Mouse (Mus musculus) hindlimb bud, embryonic 11.5 days (tissue): ENCODE measurements around the gene Dido1.
"Not testable (repeated sequence)": the region's sequence is repeated elsewhere in the genome, so short reads cannot be mapped to it uniquely, and the experiment has no call there.

Experiments
- DNase-seq: peaks from one replicate; pipeline ENCODE4 v3.0.0-alpha.2; 2012; ENCODE audit warnings: low read depth, low spot score; ENCODE audit errors: extremely low spot score

Dido1 gene

GRCm38 (mm10) chr2:180724585-180725413 is 15.0 kb upstream of the Dido1 start, which contains the start of gene Slc17a9:
Gene Slc17a9 (plus strand): TSS chr2:180725263.
- DNase-seq = no peak

- DNase-seq = no peak
Measured at GRCm38 (mm10) chr2:180723865-180724264, 14.1 kb upstream of the Dido1 start.

- not testable (repeated sequence) for DNase-seq
Measured at GRCm38 (mm10) chr2:180722748-180723147, 12.9 kb upstream of the Dido1 start.

- DNase-seq = no peak
Measured at GRCm38 (mm10) chr2:180712037-180712689, 2.4 kb upstream of the Dido1 start.

GRCm38 (mm10) chr2:180711527-180711926 is 1.7 kb upstream of the Dido1 start:
- no peak for DNase-seq

- no peak for DNase-seq
Measured at GRCm38 (mm10) chr2:180710276-180711155, 717 bp upstream of the Dido1 start.

GRCm38 (mm10) chr2:180709023-180709922 is 526 bp downstream of the Dido1 start:
- DNase-seq = no peak

GRCm38 (mm10) chr2:180705975-180706374 is 3.8 kb downstream of the Dido1 start:
- no peak for DNase-seq

GRCm38 (mm10) chr2:180705066-180705465 is 4.7 kb downstream of the Dido1 start:
- DNase-seq = no peak

GRCm38 (mm10) chr2:180704591-180704990 is 5.2 kb downstream of the Dido1 start:
- no peak for DNase-seq

GRCm38 (mm10) chr2:180703645-180704359 is 6.0 kb downstream of the Dido1 start:
- no peak for DNase-seq

- no peak for DNase-seq
Measured at GRCm38 (mm10) chr2:180703175-180703574, 6.6 kb downstream of the Dido1 start.

- no peak for DNase-seq
Measured at GRCm38 (mm10) chr2:180702701-180703149, 7.1 kb downstream of the Dido1 start.

GRCm38 (mm10) chr2:180701767-180702621 is 7.8 kb downstream of the Dido1 start:
- peak; percentile 73 for DNase-seq

GRCm38 (mm10) chr2:180701053-180701766 is 8.6 kb downstream of the Dido1 start:
- no peak for DNase-seq

GRCm38 (mm10) chr2:180700457-180700856 is 9.3 kb downstream of the Dido1 start:
- DNase-seq = no peak

- no peak for DNase-seq
Measured at GRCm38 (mm10) chr2:180695176-180695575, 14.6 kb downstream of the Dido1 start.

- no peak for DNase-seq
Measured at GRCm38 (mm10) chr2:180692630-180693029, 17.2 kb downstream of the Dido1 start.
